18 mouse cellular contexts compared by ENCODE assay signal in the genomic region with DNA sequence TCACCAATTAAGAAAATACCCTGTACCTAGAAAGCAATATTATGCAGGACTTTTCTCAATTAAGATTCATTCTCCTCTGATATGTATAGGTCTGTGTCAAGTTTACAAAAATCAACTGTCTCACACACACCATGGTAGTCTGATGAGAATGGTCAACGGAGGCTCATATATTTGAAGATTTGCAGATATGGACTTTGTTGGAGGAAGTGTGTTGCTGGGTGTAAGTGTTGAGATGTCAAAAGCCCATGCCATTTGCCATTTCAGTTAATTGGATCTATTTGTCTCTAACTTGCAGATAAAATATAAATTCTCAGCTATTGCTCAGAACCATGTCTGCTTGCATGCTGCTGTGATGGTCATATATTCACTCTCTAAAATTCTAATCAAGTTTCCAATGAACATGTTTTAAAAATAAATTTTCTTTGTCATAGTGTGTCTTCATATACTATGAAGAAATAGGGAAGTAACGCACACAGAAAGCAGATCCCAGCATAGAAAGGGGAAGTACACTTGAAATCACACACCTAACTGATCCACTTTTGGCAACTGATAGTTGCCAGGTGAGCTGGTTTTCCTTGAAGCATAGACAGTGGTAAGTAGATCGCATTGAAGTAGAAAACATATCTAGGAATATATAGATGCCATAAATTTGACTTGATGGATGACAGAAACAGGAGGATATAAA.
"Had no signal": no experiment of that assay in that cellular context is flagged by ENCODE, and none has a peak within 500 bp of the region (broad histone marks: within the 10 kb centered on the region; RNA-seq: fewer than 3 reads in every experiment).

No protein-coding gene starts in this region.

- H3K9ac ChIP-seq: liver, embryonic 14.5 days; liver, postnatal 0 days; lung, embryonic 14.5 days; midbrain, embryonic 12.5 days; midbrain, embryonic 15.5 days; neural tube, embryonic 12.5 days; neural tube, embryonic 15.5 days had no signal

- H3K27me3 ChIP-seq: midbrain, embryonic 12.5 days; midbrain, embryonic 15.5 days; neural tube, embryonic 12.5 days; neural tube, embryonic 15.5 days had no signal

- H3K27ac ChIP-seq: kidney, postnatal 0 days; left cerebral cortex, adult 2 months; liver, embryonic 14.5 days; midbrain, embryonic 12.5 days; midbrain, embryonic 15.5 days; neural tube, embryonic 12.5 days; neural tube, embryonic 15.5 days; stomach, postnatal 0 days had no signal

- H3K4me3 ChIP-seq: left cerebral cortex, adult 2 months; midbrain, embryonic 12.5 days; midbrain, embryonic 15.5 days; neural tube, embryonic 12.5 days; neural tube, embryonic 15.5 days had no signal

- DNase-seq: kidney, adult 11 months; kidney, adult 9 months; kidney, postnatal 25 days; layer of hippocampus, postnatal 36 days; liver, postnatal 0 days; lung, embryonic 14.5 days; retina, postnatal 1 day; thymus, adult 2 months; thymus, postnatal 14 days had no signal

- H3K4me1 ChIP-seq: midbrain, embryonic 12.5 days; midbrain, embryonic 15.5 days; neural tube, embryonic 12.5 days; neural tube, embryonic 15.5 days had no signal

- H3K36me3 ChIP-seq: midbrain, embryonic 12.5 days; midbrain, embryonic 15.5 days; neural tube, embryonic 12.5 days; neural tube, embryonic 15.5 days had no signal

- H3K9me3 ChIP-seq: midbrain, embryonic 12.5 days; midbrain, embryonic 15.5 days; neural tube, embryonic 12.5 days; neural tube, embryonic 15.5 days had no signal

- H3K4me2 ChIP-seq: lung, embryonic 14.5 days; midbrain, embryonic 12.5 days; midbrain, embryonic 15.5 days; neural tube, embryonic 12.5 days; neural tube, embryonic 15.5 days had no signal

- ATAC-seq: liver, postnatal 0 days; lung, postnatal 0 days; midbrain, embryonic 15.5 days had no signal
